Mouse (Mus musculus): ENCODE measurements around the gene Vrk3. TPM values are rescaled to one million over a fixed set of nuclear protein-coding genes. Genes with fewer than 3 reads are reported as not detected.
A peak's percentile ranks its signal among the peaks of the same experiment; 100 is the strongest.

The Vrk3 gene
- polyA plus RNA-seq, 1 experiment = 52.2 TPM

GRCm38 (mm10) chr7:44792781-44793180, 44.6 kb downstream of the Vrk3 start:
- Histone ChIP-seq H3K9me3 (replicated peaks; ENCODE audit: control insufficient read depth, insufficient read depth, low read length, poor library complexity, severe bottlenecking) (peaks cover 17% of the 10 kb centered on the region; the same call in 1 of the 2 replicates), H3K4me1 (ENCODE audit: control insufficient read depth, insufficient read depth, low read length) (no peaks in the 10 kb centered on the region), H3K27ac (ENCODE audit: insufficient read depth, low read length) (no peak overlapping the region), H3K36me3 (ENCODE audit: control insufficient read depth, insufficient read depth, low read length, poor library complexity, severe bottlenecking) (no peaks in the 10 kb centered on the region), H3K4me3 (ENCODE audit: low read depth, low read length) (no peak overlapping the region), H3K27me3 (ENCODE audit: control insufficient read depth, insufficient read depth, low read length, poor library complexity, severe bottlenecking) (no peaks in the 10 kb centered on the region), H3K9ac (ENCODE audit: low read depth, poor library complexity, severe bottlenecking) (no peak overlapping the region)
- TF ChIP-seq POLR2A (IDR thresholded peaks at IDR 0.05; ENCODE audit: insufficient read depth, low read length) = no peak
- TF ChIP-seq CTCF (IDR thresholded peaks at IDR 0.05; ENCODE audit: low read depth, low read length) = no peak
- TF ChIP-seq EP300 (IDR thresholded peaks at IDR 0.05; ENCODE audit: insufficient read depth, low read depth, low read length) = no peak

GRCm38 (mm10) chr7:44808927-44809326, 60.7 kb downstream of the Vrk3 start:
- Histone ChIP-seq H3K36me3 (ENCODE audit: control insufficient read depth, insufficient read depth, low read length, poor library complexity, severe bottlenecking) (no peaks in the 10 kb centered on the region), H3K9ac (ENCODE audit: low read depth, poor library complexity, severe bottlenecking) (no peak overlapping the region), H3K4me3 (ENCODE audit: low read depth, low read length) (no peak overlapping the region), H3K9me3 (replicated peaks; ENCODE audit: control insufficient read depth, insufficient read depth, low read length, poor library complexity, severe bottlenecking) (no peaks in the 10 kb centered on the region), H3K4me1 (ENCODE audit: control insufficient read depth, insufficient read depth, low read length) (no peaks in the 10 kb centered on the region), H3K27me3 (ENCODE audit: control insufficient read depth, insufficient read depth, low read length, poor library complexity, severe bottlenecking) (no peaks in the 10 kb centered on the region; the same call in 1 of the 2 replicates), H3K27ac (ENCODE audit: insufficient read depth, low read length) (no peak overlapping the region)
- no peak for TF ChIP-seq CTCF (IDR thresholded peaks at IDR 0.05; ENCODE audit: low read depth, low read length)
- no peak for TF ChIP-seq POLR2A (IDR thresholded peaks at IDR 0.05; ENCODE audit: insufficient read depth, low read length)
- TF ChIP-seq EP300 (IDR thresholded peaks at IDR 0.05; ENCODE audit: insufficient read depth, low read depth, low read length) = no peak

DNA sequence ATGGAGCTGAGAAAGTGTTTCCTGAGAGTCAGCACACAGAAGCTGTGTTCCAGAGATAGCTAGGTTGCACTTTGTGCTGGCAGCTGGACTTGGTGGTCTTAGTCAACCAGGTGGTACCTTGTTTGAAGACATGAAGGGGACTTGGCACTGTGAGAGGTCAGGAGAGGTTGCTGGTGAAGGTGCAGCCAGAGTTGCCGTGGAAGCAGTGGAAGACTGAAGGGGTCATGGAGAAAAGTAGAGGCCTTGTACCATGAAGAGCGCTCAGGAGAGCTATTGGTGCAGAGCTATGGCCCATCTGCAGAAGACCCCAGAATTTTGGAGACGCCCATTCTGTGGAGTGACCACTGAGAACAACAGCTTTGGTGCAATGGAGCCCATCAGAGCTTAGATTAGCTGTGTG, 61.3 kb downstream of the Vrk3 start:
- Histone ChIP-seq H3K4me1 (ENCODE audit: control insufficient read depth, insufficient read depth, low read length) (no peaks in the 10 kb centered on the region), H3K36me3 (ENCODE audit: control insufficient read depth, insufficient read depth, low read length, poor library complexity, severe bottlenecking) (no peaks in the 10 kb centered on the region), H3K27me3 (ENCODE audit: control insufficient read depth, insufficient read depth, low read length, poor library complexity, severe bottlenecking) (no peaks in the 10 kb centered on the region; the same call in 1 of the 2 replicates), H3K9ac (ENCODE audit: low read depth, poor library complexity, severe bottlenecking) (no peak overlapping the region), H3K9me3 (replicated peaks; ENCODE audit: control insufficient read depth, insufficient read depth, low read length, poor library complexity, severe bottlenecking) (no peaks in the 10 kb centered on the region), H3K4me3 (ENCODE audit: low read depth, low read length) (no peak overlapping the region), H3K27ac (ENCODE audit: insufficient read depth, low read length) (no peak overlapping the region)
- TF ChIP-seq EP300 (IDR thresholded peaks at IDR 0.05; ENCODE audit: insufficient read depth, low read depth, low read length) (no peak), CTCF (IDR thresholded peaks at IDR 0.05; ENCODE audit: low read depth, low read length) (no peak), POLR2A (IDR thresholded peaks at IDR 0.05; ENCODE audit: insufficient read depth, low read length) (no peak)

DNA sequence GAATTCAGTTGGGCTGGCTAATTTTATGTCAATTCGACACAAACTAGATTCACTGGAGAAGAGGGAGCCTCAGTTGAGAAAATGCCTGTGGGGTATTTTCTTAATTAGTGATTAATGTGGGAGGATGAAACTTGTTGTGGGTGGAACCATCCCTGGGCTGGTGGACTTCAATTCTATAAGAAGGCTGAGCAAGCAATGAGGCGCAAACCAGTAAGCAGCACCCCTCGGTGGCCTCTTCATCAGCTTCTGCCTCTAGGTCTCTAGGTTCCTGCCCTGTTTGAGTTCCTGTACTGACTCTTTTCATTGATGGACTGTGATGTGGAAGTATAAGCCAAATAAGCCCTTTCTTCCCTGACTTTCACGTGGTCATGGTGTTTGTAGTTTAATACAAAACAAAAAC, 62.2 kb downstream of the Vrk3 start:
- Histone ChIP-seq H3K27ac (ENCODE audit: insufficient read depth, low read length) (no peak overlapping the region), H3K4me3 (ENCODE audit: low read depth, low read length) (no peak overlapping the region), H3K27me3 (ENCODE audit: control insufficient read depth, insufficient read depth, low read length, poor library complexity, severe bottlenecking) (no peaks in the 10 kb centered on the region; the same call in 1 of the 2 replicates), H3K36me3 (ENCODE audit: control insufficient read depth, insufficient read depth, low read length, poor library complexity, severe bottlenecking) (no peaks in the 10 kb centered on the region), H3K4me1 (ENCODE audit: control insufficient read depth, insufficient read depth, low read length) (no peaks in the 10 kb centered on the region), H3K9me3 (replicated peaks; ENCODE audit: control insufficient read depth, insufficient read depth, low read length, poor library complexity, severe bottlenecking) (no peaks in the 10 kb centered on the region), H3K9ac (ENCODE audit: low read depth, poor library complexity, severe bottlenecking) (no peak overlapping the region)
- TF ChIP-seq EP300 (IDR thresholded peaks at IDR 0.05; ENCODE audit: insufficient read depth, low read depth, low read length) (no peak), CTCF (IDR thresholded peaks at IDR 0.05; ENCODE audit: low read depth, low read length) (no peak), POLR2A (IDR thresholded peaks at IDR 0.05; ENCODE audit: insufficient read depth, low read length) (no peak)

DNA sequence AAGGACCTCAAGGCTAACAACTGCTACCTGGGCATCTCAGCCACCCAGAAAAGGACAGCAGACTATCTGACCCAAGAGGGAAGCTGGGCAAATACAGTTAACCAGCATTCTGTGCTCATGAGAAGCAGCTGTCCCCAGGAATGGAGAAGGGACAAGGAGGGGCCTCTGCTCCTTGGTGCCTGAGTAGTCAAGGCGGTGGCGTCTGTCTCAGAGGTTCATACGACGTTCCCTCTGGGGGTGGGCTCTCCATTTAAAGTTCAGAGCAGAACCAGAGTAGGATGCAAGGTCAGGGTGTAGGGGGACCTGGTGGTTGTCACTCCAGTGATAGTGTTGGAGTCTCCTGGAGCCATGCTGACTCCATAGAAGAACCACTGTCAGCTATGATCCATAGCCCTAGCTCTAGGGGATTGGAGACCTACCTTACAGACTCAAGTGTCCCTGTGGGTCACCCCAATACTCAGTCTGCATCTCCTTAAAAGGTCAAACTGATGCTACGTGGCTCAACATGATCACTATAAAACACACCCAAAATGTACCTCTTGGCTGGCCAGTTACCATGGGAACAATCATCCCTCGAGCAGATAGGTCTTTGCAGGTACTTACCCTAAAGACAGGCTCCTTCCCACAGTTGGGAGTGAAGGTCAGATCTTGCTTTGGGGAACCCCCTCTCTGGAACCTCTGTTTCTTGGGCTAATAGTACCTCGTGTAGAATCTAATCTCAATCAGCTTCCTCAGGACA, 62.8 kb downstream of the Vrk3 start:
- Histone ChIP-seq H3K4me3 (ENCODE audit: low read depth, low read length) (no peak overlapping the region), H3K27me3 (ENCODE audit: control insufficient read depth, insufficient read depth, low read length, poor library complexity, severe bottlenecking) (no peaks in the 10 kb centered on the region; the same call in 1 of the 2 replicates), H3K36me3 (ENCODE audit: control insufficient read depth, insufficient read depth, low read length, poor library complexity, severe bottlenecking) (no peaks in the 10 kb centered on the region), H3K4me1 (ENCODE audit: control insufficient read depth, insufficient read depth, low read length) (no peaks in the 10 kb centered on the region), H3K27ac (ENCODE audit: insufficient read depth, low read length) (no peak overlapping the region), H3K9ac (ENCODE audit: low read depth, poor library complexity, severe bottlenecking) (no peak overlapping the region), H3K9me3 (replicated peaks; ENCODE audit: control insufficient read depth, insufficient read depth, low read length, poor library complexity, severe bottlenecking) (no peaks in the 10 kb centered on the region)
- no peak for TF ChIP-seq CTCF (IDR thresholded peaks at IDR 0.05; ENCODE audit: low read depth, low read length)
- no peak for TF ChIP-seq EP300 (IDR thresholded peaks at IDR 0.05; ENCODE audit: insufficient read depth, low read depth, low read length)
- no peak for TF ChIP-seq POLR2A (IDR thresholded peaks at IDR 0.05; ENCODE audit: insufficient read depth, low read length)

- H3K4me1 ChIP-seq (ENCODE audit: control insufficient read depth, insufficient read depth, low read length) = no peaks in the 10 kb centered on the region
- peaks cover 5% of the 10 kb centered on the region for H3K36me3 ChIP-seq (ENCODE audit: control insufficient read depth, insufficient read depth, low read length, poor library complexity, severe bottlenecking)
- no peak overlapping the region for H3K27ac ChIP-seq (ENCODE audit: insufficient read depth, low read length)
- no peaks in the 10 kb centered on the region for H3K9me3 ChIP-seq (replicated peaks; ENCODE audit: control insufficient read depth, insufficient read depth, low read length, poor library complexity, severe bottlenecking)
- H3K27me3 ChIP-seq (ENCODE audit: control insufficient read depth, insufficient read depth, low read length, poor library complexity, severe bottlenecking) = no peaks in the 10 kb centered on the region; the same call in 1 of the 2 replicates
- 0 out of 2 replicates have a peak overlapping the region, but pooled peaks have one; percentile 14 for H3K9ac ChIP-seq (ENCODE audit: low read depth, poor library complexity, severe bottlenecking)
- TF ChIP-seq POLR2A (IDR thresholded peaks at IDR 0.05; ENCODE audit: insufficient read depth, low read length) (no peak), CTCF (IDR thresholded peaks at IDR 0.05; ENCODE audit: low read depth, low read length) (no peak), EP300 (IDR thresholded peaks at IDR 0.05; ENCODE audit: insufficient read depth, low read depth, low read length) (no peak)
- H3K4me3 ChIP-seq (ENCODE audit: low read depth, low read length) = peak overlapping the region; percentile 20; the same call in 1 of the 2 replicates
These were observed 64.6 kb downstream of the Vrk3 start for GRCm38 (mm10) chr7:44812651-44813325.
